Mouse (Mus musculus) spleen, adult 2 months (tissue): ENCODE measurements around the gene Hbb-bs. TPM values are rescaled to one million over a fixed set of nuclear protein-coding genes. Genes with fewer than 3 reads are reported as not detected.
"Not testable (repeated sequence)": the region's sequence is repeated elsewhere in the genome, so short reads cannot be mapped to it uniquely, and the experiment has no call there.

Experiments used
- DNase-seq, 2 experiments: peaks; one replicate each; pipeline versions ENCODE4 v3.0.0 to v3.0.0-alpha.2; 2012 to 2021; ENCODE audit warnings: low spot score in 2 of 2, low read depth in 1 of 2
- H3K27ac ChIP-seq: fragments of 200-500 bp; 2 replicates; pipeline ENCODE4 v1.5.1; 2012; ENCODE audit warnings: low read length, inconsistent platforms; ENCODE audit not compliant: insufficient read depth
- H3K27me3 ChIP-seq: fragments of 200-500 bp; 2 replicates; pipeline ENCODE4 v1.6.1; 2012; ENCODE audit warnings: mild to moderate bottlenecking, moderate library complexity, low read length, inconsistent platforms; ENCODE audit not compliant: control insufficient read depth, insufficient read depth
- H3K36me3 ChIP-seq: fragments of 200-500 bp; 2 replicates; pipeline ENCODE4 v1.6.1; 2012; ENCODE audit warnings: mild to moderate bottlenecking, low read length, inconsistent platforms; ENCODE audit not compliant: control insufficient read depth, insufficient read depth
- H3K4me1 ChIP-seq: fragments of 200-500 bp; 2 replicates; pipeline ENCODE4 v1.6.1; 2011; ENCODE audit warnings: inconsistent platforms; ENCODE audit not compliant: control insufficient read depth, insufficient read depth, insufficient read length
- H3K4me3 ChIP-seq: fragments of 200-500 bp; 2 replicates; pipeline ENCODE4 v1.5.1; 2011; ENCODE audit warnings: mild to moderate bottlenecking, inconsistent platforms; ENCODE audit not compliant: insufficient read depth, insufficient read length; ENCODE audit errors: extremely low read depth
- CTCF ChIP-seq: fragments of 200-500 bp; IDR thresholded peaks from 2 replicates; pipeline ENCODE4 v1.5.1; 2011; ENCODE audit warnings: mild to moderate bottlenecking, inconsistent platforms; ENCODE audit not compliant: insufficient read depth, insufficient read length, insufficient replicate concordance; ENCODE audit errors: extremely low read depth
- POLR2A ChIP-seq: fragments of 200-500 bp; IDR thresholded peaks from 2 replicates; pipeline ENCODE4 v1.6.1; 2011; ENCODE audit warnings: low read depth, low read length, inconsistent platforms
- WGBS: fragments of 180-500 bp; shearing (Covaris S2); methylation state at CpG from one replicate; pipeline ENCODE4 v1.1.7; 2018; 5-methylcytosine and 5-hydroxymethylcytosine counted together
- polyA plus RNA-seq: library from polyadenylated mRNA; depleted of rRNA; stranded (reverse); fragments of >200 nt; gene quantifications from 2 replicates; pipeline ENCODE4 v1.2.3, GENCODE M21; 2012

The Hbb-bs gene
- polyA plus RNA-seq, 1 experiment: 120,196 TPM

- H3K4me1 ChIP-seq: no peaks in the 10 kb centered on the region
- H3K27ac ChIP-seq: no peak overlapping the region; the same call in 1 of the 2 replicates
- 53% methylated on average over 3 of the region's 3 CpGs for WGBS
- H3K36me3 ChIP-seq: no peaks in the 10 kb centered on the region
- DNase-seq: no peak
- TF ChIP-seq POLR2A (no peak), CTCF (no peak)
- H3K4me3 ChIP-seq: no peak overlapping the region
- H3K27me3 ChIP-seq: no peaks in the 10 kb centered on the region
Measured at GRCm38 (mm10) chr7:103826255-103826887, 1.5 kb downstream of the Hbb-bs start.

- Histone ChIP-seq H3K36me3 (no peaks in the 10 kb centered on the region), H3K4me3 (no peak overlapping the region), H3K4me1 (no peaks in the 10 kb centered on the region), H3K27ac (no peak overlapping the region), H3K27me3 (no peaks in the 10 kb centered on the region)
- no peak for TF ChIP-seq CTCF
- no peak for TF ChIP-seq POLR2A
- DNase-seq: no peak
- WGBS: 88% methylated on average over 3 of the region's 3 CpGs
Measured at GRCm38 (mm10) chr7:103825536-103826254, 2.2 kb downstream of the Hbb-bs start.

- Histone ChIP-seq H3K27me3 (no peaks in the 10 kb centered on the region), H3K36me3 (no peaks in the 10 kb centered on the region), H3K4me3 (no peak overlapping the region), H3K27ac (no peak overlapping the region), H3K4me1 (no peaks in the 10 kb centered on the region)
- TF ChIP-seq CTCF (no peak), POLR2A (no peak)
- no peak for DNase-seq
- 91% methylated on average over 2 of the region's 2 CpGs for WGBS
Measured at GRCm38 (mm10) chr7:103824597-103824996, 3.3 kb downstream of the Hbb-bs start.

- not testable (repeated sequence) for H3K27ac ChIP-seq, H3K4me1 ChIP-seq, DNase-seq, H3K36me3 ChIP-seq, H3K4me3 ChIP-seq, H3K27me3 ChIP-seq
- 22% methylated on average over 1 of the region's 2 CpGs for WGBS
Measured at GRCm38 (mm10) chr7:103815085-103815484, 12.8 kb downstream of the Hbb-bs start.

GRCm38 (mm10) chr7:103813766-103814165 lies 14.1 kb downstream of the Hbb-bs start, which contains the start of gene Hbb-bt:
TSS of gene Hbb-bt (minus strand) at chr7:103813996.
- H3K27me3 ChIP-seq: no peaks in the 10 kb centered on the region
- WGBS: 72% methylated on average over 3 of the region's 3 CpGs
- H3K4me3 ChIP-seq: peak within 1 kb of the TSS; percentile 1; the same call in 1 of the 2 replicates
- DNase-seq: no peak
- TF ChIP-seq POLR2A: no peak
- TF ChIP-seq CTCF: no peak
- peaks cover 10% of the 10 kb centered on the region for H3K4me1 ChIP-seq
- peak within 1 kb of the TSS; percentile 1 for H3K27ac ChIP-seq
- H3K36me3 ChIP-seq: no peaks in the 10 kb centered on the region

- not testable (repeated sequence) for DNase-seq, H3K36me3 ChIP-seq, H3K27ac ChIP-seq, H3K27me3 ChIP-seq, H3K4me1 ChIP-seq, H3K4me3 ChIP-seq
- no CpG with 5 or more reads among the region's 3 CpGs for WGBS
Measured at GRCm38 (mm10) chr7:103813152-103813551, 14.7 kb downstream of the Hbb-bs start.

- DNase-seq: peak in 1 of 2 experiments; percentile 36
- Histone ChIP-seq H3K4me1 (peaks cover 10% of the 10 kb centered on the region), H3K27ac (peak overlapping the region; percentile 81; the same call in 1 of the 2 replicates), H3K4me3 (peak overlapping the region; percentile 14; the same call in 1 of the 2 replicates), H3K36me3 (no peaks in the 10 kb centered on the region), H3K27me3 (no peaks in the 10 kb centered on the region)
- no peak for TF ChIP-seq CTCF
- WGBS: 11% methylated on average over 1 of the region's 1 CpGs
Measured at GRCm38 (mm10) chr7:103812174-103812573, 15.7 kb downstream of the Hbb-bs start.
